Mouse (Mus musculus): Measurements from ENCODE around the gene Rtkn2.
"Not testable (repeated sequence)": the region's sequence is repeated elsewhere in the genome, so short reads cannot be mapped to it uniquely, and the experiment has no call there.

The Rtkn2 gene

DNA sequence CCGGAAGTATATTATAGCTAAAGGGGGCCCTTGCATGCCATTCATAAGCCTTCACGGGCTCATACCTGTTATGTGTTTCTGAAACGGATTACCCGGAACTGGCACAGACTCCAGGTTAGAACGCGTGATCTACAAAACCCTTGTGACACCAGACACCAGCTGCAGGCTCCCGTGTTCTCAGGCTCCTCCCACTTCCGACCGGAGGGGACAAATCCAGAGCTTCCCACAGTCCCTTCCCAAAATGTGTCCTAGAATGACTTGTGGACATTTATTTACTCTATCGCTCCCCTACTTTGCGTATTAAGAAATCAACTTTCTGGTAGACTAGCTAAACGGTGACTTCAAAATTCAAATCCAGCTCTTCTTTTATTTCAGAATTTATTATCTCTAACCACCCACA is 94.9 kb downstream of the Rtkn2 start:
- no peak for DNase-seq (ENCODE audit: low read depth, low spot score)

DNA sequence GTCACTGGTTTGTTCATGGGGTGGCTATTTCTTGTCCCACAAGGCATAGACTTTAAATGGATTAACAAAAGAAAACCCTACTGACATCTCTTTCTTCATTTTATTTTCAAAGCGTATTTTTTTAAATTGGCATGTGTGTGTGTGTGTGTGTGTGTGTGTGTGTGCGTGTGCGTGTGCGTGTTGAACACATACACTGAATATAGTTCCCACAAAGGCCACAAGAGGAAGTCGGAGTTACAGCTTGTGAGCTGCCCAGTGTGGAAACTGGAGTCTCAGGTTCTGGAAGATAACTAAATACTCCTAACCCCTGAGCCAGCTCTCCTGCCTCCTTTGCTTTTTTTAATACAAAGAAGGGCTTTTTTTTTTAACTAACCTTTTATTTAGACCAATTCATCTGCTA is 95.8 kb downstream of the Rtkn2 start:
- DNase-seq (ENCODE audit: low read depth, low spot score): no peak

DNA sequence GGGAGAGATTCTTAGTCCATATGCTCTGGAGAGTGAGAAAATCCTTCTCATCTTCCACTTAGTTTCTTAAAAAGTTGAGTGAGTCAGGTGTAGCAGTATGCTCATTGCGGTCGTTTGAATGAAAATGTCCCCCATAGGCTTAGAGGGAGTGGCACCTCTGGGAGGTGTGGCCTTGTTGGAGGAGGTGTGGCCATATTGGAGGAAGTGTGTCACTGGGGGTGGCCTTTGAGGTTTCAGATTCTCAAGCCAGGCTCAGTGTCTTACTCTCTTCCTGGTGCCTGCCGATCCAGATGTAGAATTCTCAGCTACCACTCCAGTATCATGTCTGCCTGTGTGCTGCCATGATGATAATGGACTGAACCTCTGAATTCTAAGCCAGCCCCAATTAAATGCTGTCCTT is 99.3 kb downstream of the Rtkn2 start:
- no peak for DNase-seq (ENCODE audit: low read depth, low spot score)

DNA sequence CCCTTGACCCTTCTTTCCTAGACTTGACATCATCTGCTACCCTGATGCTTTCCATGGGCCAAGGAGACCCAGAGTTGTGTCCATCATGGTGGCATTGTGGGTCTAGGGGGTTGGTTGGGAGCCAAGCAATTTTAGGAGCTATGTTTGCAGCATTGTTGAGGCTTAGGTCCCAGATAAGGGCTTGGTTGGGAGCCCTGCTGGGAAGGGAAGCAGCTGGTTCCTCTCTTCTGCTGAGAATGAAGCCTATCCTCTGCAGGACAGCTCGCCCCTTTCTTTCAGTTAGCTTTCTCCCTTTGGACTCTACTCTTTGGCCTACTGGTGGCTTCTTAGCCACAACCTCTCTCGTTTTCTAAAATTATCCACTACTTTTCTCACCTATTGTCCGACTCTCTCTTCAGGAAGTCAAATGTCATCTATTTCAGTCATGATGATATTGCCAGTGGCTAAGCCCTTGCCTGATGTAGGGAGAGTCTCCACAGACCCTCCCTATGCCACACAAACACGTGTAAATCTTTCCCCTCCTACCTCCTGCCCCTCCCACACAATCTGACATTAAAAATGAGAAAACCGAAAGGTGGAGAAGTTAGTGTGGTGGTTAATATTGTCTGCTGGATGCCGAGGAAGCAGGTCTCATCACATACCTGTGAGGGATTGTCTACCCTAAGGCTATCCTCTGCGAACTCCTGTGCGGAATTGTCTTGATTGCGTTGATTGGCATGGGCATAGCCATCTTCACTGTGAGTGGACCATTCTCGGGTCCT is 100.7 kb downstream of the Rtkn2 start:
- DNase-seq (ENCODE audit: low read depth, low spot score): no peak

DNA sequence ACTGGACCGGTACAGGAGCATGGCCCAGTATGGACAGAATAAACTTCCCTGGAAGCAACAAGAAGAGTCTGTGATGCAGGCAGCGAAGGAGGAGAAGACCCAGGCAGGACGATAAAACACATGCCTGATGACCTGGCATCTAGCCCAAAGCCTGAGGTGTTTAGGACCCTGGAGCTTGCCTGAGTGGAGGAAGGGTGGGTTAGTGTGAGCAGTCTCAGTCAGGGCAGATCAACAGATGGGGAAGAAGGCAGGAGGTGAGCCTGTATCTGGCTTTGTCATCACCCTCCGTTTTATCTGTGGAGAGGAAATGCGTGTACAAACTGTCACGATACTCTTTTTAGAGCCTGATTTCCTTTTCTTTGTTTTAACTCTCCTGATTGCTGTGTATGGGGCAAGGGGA is 102.3 kb downstream of the Rtkn2 start:
- DNase-seq (ENCODE audit: low read depth, low spot score): no peak

DNA sequence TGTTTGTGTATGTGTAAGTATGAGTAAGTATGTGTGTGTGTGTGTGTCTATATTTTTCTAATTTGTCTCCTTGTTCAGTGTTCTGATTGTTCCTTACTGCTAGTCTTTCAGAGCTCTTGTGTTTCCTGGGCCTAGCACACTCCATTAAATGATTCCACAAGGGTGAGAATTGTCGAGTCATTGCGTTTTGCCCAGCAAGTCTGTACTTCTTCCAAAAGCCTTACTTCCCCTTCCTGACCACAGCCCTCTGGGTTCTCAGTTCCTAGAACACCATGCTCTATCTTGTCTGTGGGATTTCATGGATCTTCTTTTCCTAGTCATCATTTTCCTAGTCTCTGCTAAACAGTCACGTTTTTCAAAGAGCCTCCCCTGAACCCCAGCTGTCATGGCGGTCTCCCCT is 106.2 kb downstream of the Rtkn2 start:
- no peak for DNase-seq (ENCODE audit: low read depth, low spot score)

DNA sequence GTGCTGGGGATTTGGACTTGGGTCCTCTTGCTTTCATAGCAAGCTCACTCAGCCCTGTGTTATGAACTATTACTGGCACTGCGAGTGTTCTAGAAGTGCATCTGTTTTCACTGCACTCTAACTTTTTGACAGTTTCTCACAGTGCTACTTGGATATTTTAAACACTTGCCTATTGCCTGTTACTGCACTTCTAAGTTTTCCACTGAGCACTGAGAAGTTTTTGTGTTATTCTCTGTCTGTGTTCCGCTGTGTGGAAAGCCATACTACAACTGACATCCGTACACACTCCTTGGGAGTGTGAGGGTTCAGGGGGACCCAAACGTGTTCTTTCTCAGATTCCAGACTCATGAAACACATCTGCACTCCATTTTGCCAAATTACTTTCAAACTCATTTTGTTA is 107.6 kb downstream of the Rtkn2 start:
- DNase-seq (ENCODE audit: low read depth, low spot score): no peak

DNA sequence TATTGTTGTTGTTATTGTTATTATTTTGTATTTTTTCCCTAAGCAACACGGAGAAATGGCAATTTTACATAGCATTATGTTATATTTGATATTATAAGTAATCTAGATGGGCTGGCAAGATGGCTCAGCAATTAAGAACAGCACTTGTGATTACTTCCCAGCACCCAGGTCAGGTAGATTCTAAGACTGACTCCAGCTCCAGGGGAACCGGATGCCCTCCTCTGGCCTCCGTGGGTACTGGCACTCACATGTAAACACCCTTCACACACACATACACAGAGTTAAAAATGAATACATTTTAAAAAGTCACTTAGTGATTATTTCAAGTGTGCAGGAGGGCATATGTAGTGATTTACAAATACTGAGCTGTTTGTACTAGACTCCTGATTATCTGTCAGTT is 108.4 kb downstream of the Rtkn2 start:
- DNase-seq (ENCODE audit: low read depth, low spot score): no peak

DNA sequence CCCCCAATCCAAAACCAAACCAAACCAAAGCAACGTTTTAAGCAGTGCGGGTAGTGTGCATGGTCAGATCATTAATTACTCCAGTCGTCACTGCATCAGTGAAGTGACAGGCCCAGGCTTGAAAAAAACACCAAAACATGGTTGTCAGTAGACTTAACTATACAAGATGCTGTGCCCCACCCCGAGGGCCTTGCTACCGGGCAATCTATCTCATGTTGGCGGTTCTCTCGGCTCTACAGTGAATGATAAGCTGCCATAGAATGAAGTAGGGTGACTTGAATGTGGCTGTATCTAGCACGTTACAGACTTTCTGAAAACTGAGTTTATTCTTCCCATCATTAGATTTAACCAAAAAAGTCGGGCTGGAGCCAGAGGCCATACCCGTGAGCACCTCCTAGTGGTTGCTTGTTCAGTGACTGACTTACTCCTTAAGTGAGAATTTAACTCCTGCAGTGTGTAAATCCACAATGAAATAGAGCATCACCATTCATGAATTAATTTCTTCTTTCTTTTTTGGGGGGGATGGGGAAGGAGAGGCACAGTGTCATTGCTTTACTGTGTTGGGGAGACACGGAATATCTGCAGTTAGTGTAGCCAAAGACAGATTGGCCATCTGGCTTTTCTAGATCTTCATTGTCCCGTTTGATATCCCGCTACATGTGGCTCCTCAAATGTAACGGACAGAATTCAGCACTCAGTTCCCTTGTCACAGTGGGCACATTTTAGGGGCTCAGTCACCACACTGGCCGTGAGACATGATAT is 110.2 kb downstream of the Rtkn2 start:
- DNase-seq (ENCODE audit: low read depth, low spot score): peak; percentile 23

DNA sequence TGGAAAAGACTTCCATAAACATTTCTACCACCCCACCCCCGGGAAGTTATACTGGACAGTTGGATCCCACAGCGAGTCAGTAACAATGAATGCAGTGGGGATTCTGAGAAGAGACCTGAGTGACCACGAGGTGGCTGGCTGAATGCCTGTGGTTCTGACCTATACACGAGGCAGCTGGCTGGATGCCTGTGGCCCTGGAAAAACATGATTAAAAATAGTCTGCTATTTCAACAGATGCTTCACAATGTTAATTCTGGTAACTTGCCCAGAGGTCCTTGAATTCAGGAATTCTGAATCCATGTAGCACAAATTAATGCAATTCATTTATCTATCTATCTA is 110.8 kb downstream of the Rtkn2 start:
- DNase-seq (ENCODE audit: low read depth, low spot score): no peak

DNA sequence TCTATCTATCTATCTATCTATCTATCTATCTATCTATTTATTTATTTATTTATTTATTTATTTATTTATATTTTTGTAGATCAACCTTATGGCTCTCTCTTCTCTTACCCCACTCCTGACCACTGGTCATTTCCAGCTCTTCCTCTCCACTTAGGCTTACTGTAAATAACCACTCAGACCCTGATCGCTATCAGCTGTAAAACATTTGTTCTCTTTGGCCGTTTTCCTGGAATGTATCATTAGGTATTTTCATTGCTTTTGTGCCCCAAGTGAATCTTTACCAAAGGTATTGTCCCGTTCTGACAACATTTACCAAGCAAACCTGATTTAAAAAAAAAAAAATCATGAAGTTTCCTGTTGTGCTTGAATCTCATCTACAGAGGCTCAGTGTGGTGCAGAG is 111.2 kb downstream of the Rtkn2 start:
- DNase-seq (ENCODE audit: low read depth, low spot score): no peak

DNA sequence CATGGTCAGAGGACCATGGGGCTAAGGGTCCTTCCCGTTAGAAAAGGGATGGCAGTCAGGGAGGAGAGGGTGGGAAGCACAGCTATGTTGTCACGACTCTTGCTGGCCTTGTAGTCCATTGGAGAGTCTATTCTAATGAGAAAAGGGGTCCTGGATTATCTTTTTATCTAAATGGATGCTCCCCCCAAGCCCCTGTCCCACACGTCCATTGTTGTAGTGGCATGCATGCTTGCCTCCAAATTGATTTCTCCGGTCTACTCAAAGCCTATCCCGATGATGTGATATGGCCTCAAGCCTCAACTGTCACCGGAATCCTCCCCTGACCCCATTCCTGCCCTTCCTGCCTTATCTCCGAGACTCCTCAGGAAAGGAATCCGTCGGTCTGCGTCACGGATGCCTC is 111.6 kb downstream of the Rtkn2 start:
- DNase-seq (ENCODE audit: low read depth, low spot score): no peak

DNA sequence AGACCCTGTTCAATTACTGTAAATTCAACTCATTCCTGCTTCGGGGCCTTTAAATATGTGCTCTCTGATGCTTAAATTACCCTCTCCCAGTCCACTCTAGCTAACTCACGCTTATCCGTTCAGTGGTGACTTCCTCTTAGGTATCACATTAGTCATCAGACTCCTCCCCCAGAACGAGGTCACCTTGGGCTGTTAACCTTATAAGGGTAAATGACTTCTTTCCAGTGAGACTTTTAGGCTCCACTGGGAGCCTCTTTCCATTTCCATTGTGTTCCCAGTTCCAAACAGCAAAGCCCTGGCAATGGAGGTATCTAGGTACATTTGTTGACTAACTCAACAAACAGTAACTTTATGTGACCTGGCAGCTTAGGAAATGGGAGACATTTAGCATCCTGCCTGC is 112.5 kb downstream of the Rtkn2 start:
- no peak for DNase-seq (ENCODE audit: low read depth, low spot score)

DNA sequence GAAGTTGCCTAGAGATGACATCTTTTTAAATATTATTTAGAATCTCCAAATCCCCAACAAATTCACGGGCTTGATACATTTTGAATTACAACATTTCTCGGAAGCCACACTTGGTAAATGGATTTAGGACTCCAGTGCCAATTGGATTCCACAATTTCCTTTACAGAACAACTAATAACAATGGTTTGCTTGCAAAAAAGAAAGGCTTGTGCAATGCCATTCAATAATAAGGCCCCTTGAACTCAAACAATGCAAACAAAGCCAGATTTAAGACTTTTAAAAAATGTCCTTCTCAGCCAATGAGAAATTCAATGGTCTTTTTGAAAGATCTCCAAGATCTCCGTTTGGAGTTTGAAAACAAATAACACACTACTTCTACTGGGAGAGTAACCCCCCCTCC is 114.1 kb downstream of the Rtkn2 start:
- DNase-seq (ENCODE audit: low read depth, low spot score): no peak

DNA sequence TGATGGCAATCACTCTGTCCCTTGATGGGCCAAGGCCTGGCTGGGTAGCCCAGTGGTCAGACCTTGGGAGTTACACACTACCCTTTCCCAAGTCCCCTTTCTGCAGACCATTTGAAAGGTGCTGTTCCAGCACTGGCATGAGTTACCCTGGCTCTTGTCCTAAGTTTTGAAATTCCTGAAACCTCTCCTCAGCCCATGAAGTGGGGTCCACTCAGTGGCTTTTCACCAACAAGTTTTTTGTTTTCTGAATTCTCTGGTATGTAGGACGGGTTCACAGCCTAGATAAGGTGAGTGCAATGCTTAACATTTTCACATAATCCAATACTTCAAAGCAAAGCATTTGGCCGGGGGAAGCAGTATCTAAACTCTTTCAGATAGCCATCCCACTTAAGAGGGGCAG is 115.8 kb downstream of the Rtkn2 start:
- no peak for DNase-seq (ENCODE audit: low read depth, low spot score)

DNA sequence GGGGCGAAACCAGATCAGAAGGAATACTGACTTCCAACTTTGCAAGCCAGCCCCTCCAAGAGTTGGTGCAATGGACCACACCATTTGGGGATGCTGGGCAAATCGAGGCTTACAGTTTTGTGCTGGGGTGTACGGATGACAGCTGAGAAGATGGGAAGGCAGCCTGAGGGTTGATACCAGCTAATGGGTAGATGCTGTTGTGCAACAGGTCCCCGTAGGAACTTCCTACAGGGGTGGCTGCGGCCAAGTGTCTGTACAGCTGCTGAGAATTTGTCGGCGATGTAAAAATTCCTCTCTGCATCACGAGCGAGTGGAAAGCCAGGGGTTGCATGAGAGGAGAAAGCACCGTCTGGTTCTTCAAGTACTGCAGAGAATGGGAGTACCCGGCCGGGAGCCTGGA is 117.0 kb downstream of the Rtkn2 start:
- no peak for DNase-seq (ENCODE audit: low read depth, low spot score)

DNA sequence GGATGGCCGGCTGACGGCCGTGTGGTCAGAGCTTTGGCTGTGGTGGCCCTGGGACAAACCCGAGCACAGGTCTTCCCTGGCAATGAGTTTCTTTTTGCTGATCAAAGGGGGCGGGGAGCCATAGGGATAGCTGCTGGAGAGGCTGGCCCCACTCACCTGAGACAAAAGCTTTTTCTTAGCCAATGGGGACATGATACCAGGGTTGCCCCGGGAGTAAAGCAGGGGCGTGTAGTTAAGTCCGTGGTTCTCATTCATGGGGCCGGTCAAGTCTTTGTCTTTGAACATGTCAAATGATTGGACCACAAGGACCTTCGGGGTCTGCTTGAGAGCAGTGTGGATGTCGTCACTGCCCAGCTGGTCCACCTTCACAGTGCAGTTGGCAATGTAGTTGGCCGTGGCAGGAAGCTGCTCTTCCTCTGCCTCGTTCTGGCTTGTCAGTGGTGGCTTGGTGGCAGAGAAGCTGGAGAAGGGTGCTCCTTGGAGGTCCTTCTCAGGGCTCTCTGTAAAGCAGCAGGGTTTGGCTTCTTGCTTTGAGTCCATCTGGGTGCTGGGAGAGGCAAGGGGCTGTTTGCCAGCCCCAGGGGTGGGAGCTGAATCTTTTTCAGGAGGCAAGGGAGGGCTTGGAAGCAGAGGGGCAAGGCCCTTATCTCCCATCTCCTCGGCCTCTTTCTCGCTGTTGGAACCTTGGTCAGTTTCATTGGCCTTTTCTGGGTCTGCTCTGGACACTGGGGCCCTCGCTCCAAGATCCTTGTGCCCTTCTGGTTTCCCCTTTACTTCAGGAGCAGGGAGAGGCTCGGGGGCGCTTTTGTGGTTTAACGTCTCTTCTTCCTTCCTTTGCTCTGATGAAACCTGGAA is 118.7 kb downstream of the Rtkn2 start:
- no peak for DNase-seq (ENCODE audit: low read depth, low spot score)

DNA sequence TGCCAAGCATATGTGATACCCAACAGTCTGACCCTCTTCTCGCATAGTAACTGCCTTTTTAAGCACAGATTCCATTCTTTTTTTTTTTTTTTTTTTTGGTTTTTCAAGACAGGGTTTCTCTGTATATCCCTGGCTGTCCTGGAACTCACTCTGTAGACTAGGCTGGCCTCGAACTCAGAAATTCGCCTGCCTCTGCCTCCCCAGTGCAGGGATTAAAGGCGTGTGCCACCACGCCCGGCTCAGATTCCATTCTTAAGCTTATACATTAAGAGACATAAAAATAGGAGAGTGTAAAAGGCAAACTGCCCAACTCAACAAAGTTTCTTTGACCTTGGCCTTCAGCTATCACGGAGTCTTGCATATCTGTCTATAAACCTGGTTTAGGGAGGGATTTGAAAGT is 120.4 kb downstream of the Rtkn2 start:
- DNase-seq (ENCODE audit: low read depth, low spot score): not testable (repeated sequence)

DNA sequence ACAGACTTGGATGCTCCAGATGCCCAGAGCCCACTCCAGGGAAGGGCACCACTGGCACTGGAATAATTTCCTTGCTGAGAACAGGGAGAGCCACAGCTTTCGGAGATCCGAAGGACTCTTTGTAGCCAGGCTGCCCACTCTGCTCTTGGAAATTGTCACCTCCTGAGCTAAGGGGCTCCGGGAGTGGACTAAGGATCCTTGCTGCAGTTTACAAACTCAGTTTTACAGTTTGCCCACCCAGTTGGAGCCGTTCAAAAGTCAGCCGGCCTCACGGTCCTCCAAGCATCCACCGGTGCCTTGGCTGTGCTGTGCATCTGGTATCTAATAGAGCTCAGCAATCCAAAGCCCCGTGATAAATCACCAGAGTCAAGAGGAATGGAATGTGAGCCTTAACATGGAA is 121.1 kb downstream of the Rtkn2 start:
- DNase-seq (ENCODE audit: low read depth, low spot score): peak; percentile 49

DNA sequence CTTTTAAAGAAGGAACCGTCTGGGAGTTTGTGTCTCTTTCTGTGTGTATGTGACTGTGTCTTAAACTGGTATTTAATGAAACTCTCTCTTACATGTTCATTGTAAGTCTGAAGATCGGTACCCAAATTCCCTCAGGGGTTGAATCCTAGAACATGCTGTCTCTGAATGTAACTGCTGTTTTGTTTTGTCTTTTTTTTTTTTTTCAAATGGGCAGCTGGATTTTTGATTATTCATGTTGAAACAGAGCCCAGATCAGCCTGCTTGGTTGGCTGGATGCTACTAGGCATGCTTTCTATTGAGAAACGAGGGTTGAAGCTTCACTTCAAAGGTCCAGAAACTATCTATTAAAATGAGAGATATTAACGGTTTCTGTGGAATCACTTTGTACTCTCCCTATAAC is 121.9 kb downstream of the Rtkn2 start:
- no peak for DNase-seq (ENCODE audit: low read depth, low spot score)

DNA sequence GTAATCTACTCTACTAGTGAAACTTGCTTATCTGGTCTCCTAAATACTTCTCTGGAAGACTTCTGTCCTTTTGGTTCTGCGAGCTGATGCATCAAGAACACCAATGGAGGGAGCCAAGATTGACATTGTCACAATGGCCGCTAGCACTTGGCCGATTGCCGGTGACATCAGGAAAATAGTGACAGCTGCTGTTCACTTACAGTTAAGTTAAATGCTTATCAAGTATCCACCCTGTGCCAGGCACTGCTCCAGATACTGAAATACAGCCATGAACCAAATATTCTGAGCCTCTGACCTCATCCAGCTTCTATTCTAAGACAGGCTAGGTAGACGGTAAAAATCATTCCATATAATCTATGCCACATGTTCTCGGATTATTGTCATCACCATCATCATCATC is 123.2 kb downstream of the Rtkn2 start:
- DNase-seq (ENCODE audit: low read depth, low spot score): no peak

DNA sequence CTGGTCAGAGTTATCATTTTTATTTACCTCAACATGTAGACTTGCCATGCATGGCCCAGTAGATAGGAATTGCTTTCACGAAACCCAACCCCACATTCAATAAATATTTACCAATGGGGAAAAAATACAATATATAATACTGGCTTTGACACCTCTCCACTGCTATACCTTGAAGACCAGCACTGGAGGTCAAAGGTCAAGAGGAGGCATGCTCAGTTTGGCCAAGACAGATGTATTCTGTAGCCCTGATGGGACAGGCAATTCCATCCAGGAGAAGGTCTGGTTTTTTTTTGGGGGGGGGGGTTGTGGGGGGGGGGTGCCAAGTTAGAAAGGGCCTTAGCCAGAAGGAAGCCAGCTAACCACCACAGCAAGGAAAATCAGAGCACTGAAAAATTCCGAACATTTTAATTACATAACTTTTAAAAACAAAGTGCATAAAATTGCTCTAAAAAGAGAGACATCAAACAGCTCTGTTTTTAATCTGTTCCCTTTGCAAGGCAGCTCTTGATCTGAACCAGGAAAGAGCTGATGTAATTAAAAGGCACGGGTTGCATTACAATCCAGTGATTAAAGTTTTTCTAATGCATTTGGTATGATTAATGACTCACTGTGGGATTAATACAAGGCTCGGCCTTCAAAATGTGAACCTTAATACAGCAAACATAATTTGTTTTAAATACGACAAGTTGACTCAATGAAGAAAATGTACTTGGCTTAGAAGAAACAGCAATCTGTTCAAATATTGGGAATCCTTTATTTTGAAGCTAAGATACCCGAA is 123.9 kb downstream of the Rtkn2 start:
- no peak for DNase-seq (ENCODE audit: low read depth, low spot score)
